Mouse (Mus musculus) myocyte (in vitro differentiated cells): ENCODE results near the gene Sh3gl2.

Experiments
- CEBPB ChIP-seq: IDR thresholded peaks from 2 replicates; pipeline ENCODE4 v1.6.1; 2011; ENCODE audit warnings: mild to moderate bottlenecking, moderate library complexity; ENCODE audit not compliant: poor library complexity, insufficient read depth, severe bottlenecking
- MAX ChIP-seq: IDR thresholded peaks from one replicate; pipeline ENCODE4 v1.6.1; 2011; ENCODE audit warnings: low read depth, mild to moderate bottlenecking, control low read depth
- MYOD1 ChIP-seq, 3 experiments: IDR thresholded peaks; one replicate each; pipeline ENCODE4 v1.6.1; 2011; ENCODE audit warnings: control low read depth in 2 of 3, low read depth in 2 of 3, mild to moderate bottlenecking in 2 of 3, moderate library complexity in 1 of 3; ENCODE audit not compliant: insufficient read length in 2 of 3, control insufficient read depth in 1 of 3
- MYOG ChIP-seq, 3 experiments: IDR thresholded peaks; one replicate each; pipeline ENCODE4 v1.6.1; 2011; ENCODE audit warnings: control low read depth in 2 of 3, low read depth in 2 of 3, mild to moderate bottlenecking in 2 of 3; ENCODE audit not compliant: insufficient read length in 2 of 3, control insufficient read depth in 1 of 3, insufficient read depth in 1 of 3
- POLR2A ChIP-seq: IDR thresholded peaks from one replicate; pipeline ENCODE4 v1.6.1; 2011; ENCODE audit warnings: low read depth, mild to moderate bottlenecking, control low read depth, moderate library complexity; ENCODE audit not compliant: insufficient read length
- POLR2AphosphoS2 ChIP-seq: IDR thresholded peaks from one replicate; pipeline ENCODE4 v1.6.1; 2011; ENCODE audit warnings: low read depth, control low read depth; ENCODE audit not compliant: insufficient read length
- TCF12 ChIP-seq: IDR thresholded peaks from one replicate; pipeline ENCODE4 v1.6.1; 2011; ENCODE audit warnings: mild to moderate bottlenecking, control low read depth; ENCODE audit not compliant: poor library complexity, insufficient read depth, severe bottlenecking
- TCF3 ChIP-seq: IDR thresholded peaks from one replicate; pipeline ENCODE4 v1.6.1; 2011; ENCODE audit warnings: low read depth, control low read depth; ENCODE audit not compliant: insufficient read length
- USF1 ChIP-seq: IDR thresholded peaks from one replicate; pipeline ENCODE4 v1.6.1; 2011; ENCODE audit warnings: low read depth, mild to moderate bottlenecking, control low read depth, moderate library complexity

DNA sequence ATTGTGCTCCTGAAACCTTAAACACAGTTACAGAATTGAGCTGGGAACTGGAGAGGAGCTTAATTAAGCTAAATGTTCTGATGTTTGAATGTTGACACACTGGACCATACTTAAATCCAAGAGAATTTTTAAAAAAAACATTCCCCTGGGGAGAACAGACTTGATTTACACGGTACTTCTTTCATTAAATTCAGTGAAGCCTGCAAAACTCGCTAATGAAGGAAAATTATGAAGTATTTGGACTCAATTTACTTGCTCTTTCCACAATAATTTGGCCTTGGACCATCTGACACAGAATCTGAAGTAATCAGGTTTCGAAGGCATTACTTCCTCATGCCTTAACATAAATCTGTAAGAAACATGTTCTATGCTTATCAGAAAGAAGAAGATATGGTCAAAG lies 408.4 kb downstream of the Sh3gl2 start:
- TF ChIP-seq POLR2AphosphoS2 (no peak), POLR2A (no peak), TCF12 (no peak), USF1 (no peak), MAX (no peak), MYOG (IDR thresholded peaks at IDR 0.05; ENCODE audit: control insufficient read depth in 1 of 3, insufficient read depth in 1 of 3, insufficient read length in 2 of 3, low read depth in 2 of 3) (no peak), MYOD1 (IDR thresholded peaks at IDR 0.05; ENCODE audit: control insufficient read depth in 1 of 3, insufficient read length in 2 of 3, low read depth in 2 of 3) (no peak), TCF3 (no peak), CEBPB (no peak)
